Mouse (Mus musculus) midbrain, embryonic 13.5 days (tissue): ENCODE results near the gene Enam. TPM values are rescaled to one million over a fixed set of nuclear protein-coding genes. Genes with fewer than 3 reads are reported as not detected.

ENCODE experiments used
- ATAC-seq: fragments of 200-750 bp; cut with Nextera tagmentation; 2 replicates; pipeline ENCODE4 v1.8.0; 2017; ENCODE audit warnings: mild to moderate bottlenecking, moderate TSS enrichment, moderate library complexity
- H3K27ac ChIP-seq: fragments of 300-500 bp; sonication (generic); 2 replicates; pipeline ENCODE4 v1.5.1; 2015; ENCODE audit warnings: inconsistent platforms, mild to moderate bottlenecking, moderate library complexity
- H3K27me3 ChIP-seq: fragments of 300-500 bp; sonication (generic); 2 replicates; pipeline ENCODE4 v1.6.1; 2015; ENCODE audit warnings: mild to moderate bottlenecking, inconsistent platforms
- H3K36me3 ChIP-seq: fragments of 300-500 bp; sonication (generic); 2 replicates; pipeline ENCODE4 v1.6.1; 2015; ENCODE audit warnings: mild to moderate bottlenecking, inconsistent platforms
- H3K4me1 ChIP-seq: fragments of 300-500 bp; sonication (generic); replicated peaks from 2 replicates; pipeline ENCODE4 v1.6.1; 2015; ENCODE audit warnings: inconsistent platforms
- H3K4me2 ChIP-seq: fragments of 300-500 bp; sonication (generic); replicated peaks from 2 replicates; pipeline ENCODE4 v1.6.1; 2015; ENCODE audit warnings: moderate library complexity, mild to moderate bottlenecking, inconsistent platforms
- H3K4me3 ChIP-seq: fragments of 300-500 bp; sonication (generic); replicated peaks from 2 replicates; pipeline ENCODE4 v1.5.1; 2015; ENCODE audit warnings: mild to moderate bottlenecking, inconsistent platforms
- H3K9ac ChIP-seq: fragments of 300-500 bp; sonication (generic); replicated peaks from 2 replicates; pipeline ENCODE4 v1.6.1; 2015; ENCODE audit warnings: mild to moderate bottlenecking, inconsistent platforms
- H3K9me3 ChIP-seq: fragments of 300-500 bp; sonication (generic); 2 replicates; pipeline ENCODE4 v1.6.1; 2016; ENCODE audit warnings: mild to moderate bottlenecking, inconsistent platforms
- WGBS: fragments of 180-500 bp; shearing (Covaris S2); methylation state at CpG from one replicate; pipeline ENCODE4 v1.1.7; 2015; 5-methylcytosine and 5-hydroxymethylcytosine counted together
- polyA plus RNA-seq: library from polyadenylated mRNA; unstranded; fragments of >200 nt; fragmentation: Nextera tagmentation; extraction: Ambion mirVana; gene quantifications from 2 replicates; pipeline ENCODE4 v1.2.1, GENCODE M21; 2015

Enam gene
- not detected in 2 replicates for polyA plus RNA-seq

DNA sequence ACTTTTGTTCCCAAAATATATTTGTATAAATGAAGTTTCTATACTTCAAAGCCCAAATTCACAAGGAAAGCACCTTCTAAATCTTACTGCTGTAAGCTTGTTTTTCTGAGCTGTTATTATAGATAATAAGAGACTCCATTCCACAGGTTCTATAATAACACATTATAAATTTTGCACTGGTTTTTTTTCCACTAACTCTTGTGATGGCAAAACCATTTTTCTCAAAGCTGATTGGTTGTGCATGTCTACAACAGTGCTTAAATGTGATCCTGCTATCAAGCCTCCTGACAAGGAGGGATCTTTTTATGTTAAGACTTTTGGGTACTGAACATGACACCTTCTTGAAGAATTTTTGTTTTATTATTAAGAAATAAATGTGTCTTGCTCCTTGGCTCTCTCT lies at the start of gene Enam:
Gene Enam, plus strand, starts transcription at position 301 of the 400 bp plus-strand sequence.
- Histone ChIP-seq H3K9me3 (no peaks in the 10 kb centered on the region), H3K9ac (no peak within 1 kb of the TSS), H3K27me3 (no peaks in the 10 kb centered on the region), H3K27ac (no peak within 1 kb of the TSS), H3K4me1 (no peaks in the 10 kb centered on the region), H3K36me3 (no peaks in the 10 kb centered on the region), H3K4me3 (no peak within 1 kb of the TSS), H3K4me2 (no peak within 1 kb of the TSS)
- ATAC-seq = no peak

DNA sequence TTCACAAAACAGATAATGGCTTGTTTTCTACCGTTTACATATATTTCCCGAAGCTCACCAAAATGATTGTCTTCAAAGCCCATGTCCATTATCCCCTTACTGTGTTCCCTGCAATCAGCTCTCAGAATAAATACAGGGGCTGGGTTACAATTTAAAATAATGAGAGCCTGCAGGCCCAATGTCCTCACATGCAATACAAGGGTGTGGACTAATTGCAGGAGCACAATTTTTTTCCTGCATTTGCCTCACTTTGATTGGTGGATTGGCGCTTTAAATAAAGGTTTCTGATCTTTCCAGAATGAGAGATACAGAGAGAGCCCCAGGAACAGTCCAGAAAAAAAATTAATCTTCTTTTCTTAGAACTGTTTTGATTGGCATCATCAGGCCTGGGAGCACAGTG lies 32.1 kb upstream of the Enam start, which contains the start of gene Ambn:
Gene Ambn, plus strand, starts transcription at position 301 of the 400 bp plus-strand sequence.
- no peaks in the 10 kb centered on the region for H3K4me1 ChIP-seq
- H3K4me2 ChIP-seq = no peak within 1 kb of the TSS
- no peak within 1 kb of the TSS for H3K9ac ChIP-seq
- no peak for ATAC-seq
- no peaks in the 10 kb centered on the region for H3K36me3 ChIP-seq
- WGBS = 89% methylated on average over 3 of the region's 3 CpGs
- no peaks in the 10 kb centered on the region for H3K9me3 ChIP-seq
- H3K27ac ChIP-seq = no peak within 1 kb of the TSS
- no peak within 1 kb of the TSS for H3K4me3 ChIP-seq
- H3K27me3 ChIP-seq = no peaks in the 10 kb centered on the region

DNA sequence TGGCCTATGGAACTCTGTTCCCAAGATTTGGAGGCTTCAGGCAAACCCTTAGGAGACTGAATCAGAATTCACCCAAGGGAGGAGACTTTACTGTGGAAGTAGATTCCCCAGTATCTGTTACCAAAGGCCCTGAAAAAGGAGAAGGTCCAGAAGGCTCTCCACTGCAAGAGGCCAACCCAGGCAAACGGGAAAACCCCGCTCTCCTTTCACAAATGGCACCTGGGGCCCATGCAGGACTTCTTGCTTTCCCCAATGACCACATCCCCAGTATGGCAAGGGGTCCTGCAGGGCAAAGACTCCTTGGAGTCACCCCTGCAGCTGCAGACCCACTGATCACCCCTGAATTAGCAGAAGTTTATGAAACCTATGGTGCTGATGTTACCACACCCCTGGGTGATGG lies 20.3 kb upstream of the Enam start:
- Histone ChIP-seq H3K27ac (no peak overlapping the region), H3K4me3 (no peak overlapping the region), H3K9ac (no peak overlapping the region), H3K4me2 (no peak overlapping the region), H3K27me3 (no peaks in the 10 kb centered on the region), H3K4me1 (no peaks in the 10 kb centered on the region), H3K36me3 (no peaks in the 10 kb centered on the region), H3K9me3 (no peaks in the 10 kb centered on the region)
- ATAC-seq = no peak
- 96% methylated on average over 2 of the region's 2 CpGs for whole genome bisulfite sequencing

DNA sequence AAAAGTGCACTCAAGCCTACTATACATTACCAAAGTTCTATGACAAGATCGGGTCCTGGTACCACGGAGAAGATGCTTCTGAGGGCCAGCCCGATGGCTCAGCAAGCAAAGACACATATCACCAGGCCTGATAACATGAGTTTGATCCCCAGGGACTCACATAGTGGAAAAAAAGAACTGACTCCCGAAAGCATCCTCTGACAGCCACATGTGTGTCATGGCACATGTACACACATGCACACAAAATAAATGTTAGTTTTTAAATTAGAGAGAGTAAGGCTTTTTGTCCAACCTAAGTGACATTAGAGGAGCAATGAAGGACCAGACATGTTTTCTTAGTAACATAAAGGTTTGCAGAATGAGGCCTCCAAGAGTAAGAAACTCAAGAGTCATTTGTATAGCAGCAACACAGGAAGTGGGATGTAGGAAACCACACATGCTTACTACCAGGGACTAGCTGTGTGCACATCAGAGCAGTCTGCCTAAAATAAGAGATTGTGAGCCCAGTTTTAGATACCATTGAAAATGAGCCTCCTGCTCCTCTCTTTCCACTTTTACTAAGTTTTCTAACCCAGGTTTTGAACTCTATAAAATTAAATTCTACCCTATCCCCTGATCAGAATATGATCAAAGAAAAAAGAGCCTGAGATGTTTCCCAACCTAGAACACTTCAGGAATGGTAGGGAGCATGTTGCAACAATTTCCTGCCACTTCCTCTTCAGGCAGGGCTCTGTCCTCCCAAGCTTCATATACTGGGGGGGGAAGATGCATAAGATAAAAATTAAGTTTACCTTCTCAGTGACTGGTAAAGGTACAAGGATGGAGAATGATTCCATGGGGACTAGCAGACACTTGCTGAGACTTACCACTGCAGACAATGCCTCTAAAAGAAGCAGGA lies 18.7 kb upstream of the Enam start:
- no peak for ATAC-seq
- Histone ChIP-seq H3K27me3 (no peaks in the 10 kb centered on the region), H3K9me3 (no peaks in the 10 kb centered on the region), H3K9ac (no peak overlapping the region), H3K4me3 (no peak overlapping the region), H3K27ac (no peak overlapping the region), H3K36me3 (no peaks in the 10 kb centered on the region), H3K4me1 (no peaks in the 10 kb centered on the region), H3K4me2 (no peak overlapping the region)
- 91% methylated on average over 4 of the region's 4 CpGs for WGBS

DNA sequence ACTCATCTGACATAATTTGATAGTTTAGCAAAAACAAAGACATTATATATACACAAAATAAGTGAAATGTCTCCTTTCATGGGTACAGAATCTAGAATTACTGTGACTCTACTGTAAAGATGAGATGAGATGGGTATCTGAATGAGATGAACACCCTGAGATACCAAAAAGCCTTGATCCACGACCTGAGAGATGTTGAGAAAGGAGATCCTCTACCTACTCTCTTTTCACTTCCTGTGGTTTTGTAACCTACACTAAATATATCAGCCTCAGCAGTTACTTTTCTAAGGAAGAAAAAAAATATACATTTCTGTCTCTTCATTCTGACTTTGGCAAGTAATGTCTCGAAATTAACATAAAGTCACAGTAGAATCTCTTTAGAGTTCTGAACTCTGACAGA lies 1.2 kb downstream of the Enam start:
- Histone ChIP-seq H3K27ac (no peak overlapping the region), H3K36me3 (no peaks in the 10 kb centered on the region), H3K4me3 (no peak overlapping the region), H3K9ac (no peak overlapping the region), H3K9me3 (no peaks in the 10 kb centered on the region), H3K4me2 (no peak overlapping the region), H3K4me1 (no peaks in the 10 kb centered on the region), H3K27me3 (no peaks in the 10 kb centered on the region)
- 81% methylated on average over 2 of the region's 2 CpGs for WGBS
- ATAC-seq = no peak

DNA sequence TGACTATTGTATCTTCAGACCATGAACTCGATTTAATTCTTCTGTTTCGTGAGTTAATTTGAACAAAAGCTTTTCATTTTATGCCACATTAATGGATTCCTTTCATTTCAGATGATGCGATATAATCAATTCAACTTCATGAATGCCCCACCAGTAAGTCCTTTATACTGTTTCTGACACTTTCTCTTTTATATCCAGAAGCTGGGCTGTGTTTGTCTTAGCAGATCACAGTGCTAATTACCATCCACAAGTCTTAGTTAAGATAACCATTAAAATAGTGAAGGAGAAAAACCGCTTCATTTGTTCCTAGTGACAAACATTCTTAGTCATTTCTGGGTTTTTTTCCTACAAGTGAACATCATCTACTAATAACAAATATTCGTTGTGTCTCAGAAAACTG lies 3.3 kb downstream of the Enam start:
- H3K4me1 ChIP-seq = no peaks in the 10 kb centered on the region
- H3K27me3 ChIP-seq = no peaks in the 10 kb centered on the region
- 47% methylated on average over 5 of the region's 5 CpGs for WGBS
- no peak overlapping the region for H3K4me3 ChIP-seq
- no peak for ATAC-seq
- no peak overlapping the region for H3K9ac ChIP-seq
- H3K36me3 ChIP-seq = no peaks in the 10 kb centered on the region
- no peak overlapping the region for H3K27ac ChIP-seq
- H3K9me3 ChIP-seq = no peaks in the 10 kb centered on the region
- no peak overlapping the region for H3K4me2 ChIP-seq

DNA sequence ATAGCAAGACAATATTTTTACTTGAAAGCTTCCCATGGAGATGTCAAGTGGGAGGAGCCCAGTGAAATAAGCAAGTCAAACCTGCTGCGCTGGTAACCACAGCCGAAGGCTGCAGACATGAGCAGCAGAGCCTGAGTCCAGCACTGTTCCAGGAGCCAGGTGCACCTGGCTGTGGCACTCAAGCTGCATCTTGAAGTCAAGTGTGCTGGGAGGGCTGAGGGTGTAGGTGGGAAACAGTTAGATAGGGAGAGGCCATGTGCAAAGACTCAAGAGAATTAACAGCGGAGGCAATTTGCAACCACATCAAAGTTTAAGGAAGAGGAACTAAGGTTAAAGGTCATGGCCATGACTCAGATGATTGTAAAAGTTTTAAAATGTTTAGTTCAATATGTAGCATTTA lies 12.0 kb downstream of the Enam start:
- H3K9ac ChIP-seq = no peak overlapping the region

DNA sequence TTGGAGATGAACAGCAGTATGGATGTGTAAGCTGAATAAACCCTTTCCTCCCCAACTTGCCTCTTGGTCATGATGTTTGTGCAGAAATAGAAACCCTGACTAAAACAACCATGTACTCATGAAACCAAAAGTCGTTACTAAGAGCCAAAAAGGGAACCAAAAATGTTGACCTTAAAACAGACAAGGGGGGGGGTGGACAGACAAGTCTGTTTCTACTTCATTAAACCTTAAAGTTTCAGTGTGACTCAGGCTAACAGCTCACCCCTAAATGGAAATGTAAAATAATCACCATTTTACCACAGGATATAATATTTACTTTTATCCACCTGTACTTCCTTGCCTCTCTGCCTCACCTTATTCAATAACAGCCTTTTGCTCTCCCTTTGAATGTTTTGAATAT lies 20.8 kb downstream of the Enam start:
- H3K4me1 ChIP-seq = no peaks in the 10 kb centered on the region
- no peak overlapping the region for H3K4me2 ChIP-seq
- H3K27me3 ChIP-seq = no peaks in the 10 kb centered on the region
- no peak for ATAC-seq
- H3K9me3 ChIP-seq = no peaks in the 10 kb centered on the region
- no peaks in the 10 kb centered on the region for H3K36me3 ChIP-seq
- no peak overlapping the region for H3K9ac ChIP-seq
- WGBS = 57% methylated on average over 1 of the region's 1 CpGs
- H3K4me3 ChIP-seq = no peak overlapping the region
- no peak overlapping the region for H3K27ac ChIP-seq

More for the DNA sequence above, 12.0 kb downstream of the Enam start:
- WGBS = over 99% methylated on average over 3 of the region's 3 CpGs
- Histone ChIP-seq H3K9me3 (no peaks in the 10 kb centered on the region), H3K27me3 (no peaks in the 10 kb centered on the region), H3K4me1 (no peaks in the 10 kb centered on the region), H3K4me2 (no peak overlapping the region), H3K4me3 (no peak overlapping the region), H3K36me3 (no peaks in the 10 kb centered on the region), H3K27ac (no peak overlapping the region)
- no peak for ATAC-seq

DNA sequence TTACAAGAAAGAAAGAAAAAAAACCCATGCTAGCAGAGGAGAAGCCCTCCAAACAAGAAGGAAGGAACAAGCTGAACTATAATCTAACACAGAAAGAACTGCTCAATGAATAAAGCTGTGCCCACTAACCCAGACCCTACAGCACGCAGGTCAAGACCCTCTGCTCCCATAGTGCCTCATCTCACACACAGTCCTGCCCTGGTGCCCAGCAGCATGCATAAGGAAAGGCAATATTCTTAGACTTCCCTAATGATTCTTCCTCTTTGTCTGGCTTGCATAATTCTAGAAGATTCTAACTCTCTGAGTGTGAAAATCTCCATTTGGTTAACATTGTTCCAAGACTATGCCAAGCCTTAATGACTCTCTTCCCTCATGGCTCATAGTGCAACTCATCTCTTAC lies 21.2 kb downstream of the Enam start:
- 77% methylated on average over 1 of the region's 1 CpGs for whole genome bisulfite sequencing
- no peaks in the 10 kb centered on the region for H3K9me3 ChIP-seq
- H3K4me3 ChIP-seq = no peak overlapping the region
- H3K36me3 ChIP-seq = no peaks in the 10 kb centered on the region
- no peaks in the 10 kb centered on the region for H3K4me1 ChIP-seq
- H3K27me3 ChIP-seq = no peaks in the 10 kb centered on the region
- no peak overlapping the region for H3K9ac ChIP-seq
- no peak for ATAC-seq
- H3K4me2 ChIP-seq = no peak overlapping the region
- H3K27ac ChIP-seq = no peak overlapping the region

DNA sequence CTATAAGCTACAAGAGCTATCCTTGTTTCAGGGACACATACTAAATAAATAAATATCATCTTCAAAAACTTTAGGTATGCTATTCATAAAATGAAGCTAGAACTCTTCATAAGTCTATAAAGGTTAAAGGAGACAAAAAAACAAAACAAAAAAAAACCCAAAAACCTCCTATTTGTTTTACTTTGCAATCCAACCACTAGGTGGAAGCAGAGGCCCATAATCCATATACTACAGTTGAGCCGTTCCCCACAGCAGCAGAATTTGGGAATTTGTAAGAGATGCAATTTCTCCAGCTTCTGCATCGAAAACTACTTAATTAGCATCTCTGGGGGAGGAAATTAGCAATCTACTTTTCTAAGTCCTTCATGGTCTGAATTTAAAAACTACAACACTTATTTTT lies 31.5 kb downstream of the Enam start:
- no peak overlapping the region for H3K9ac ChIP-seq
- 6% methylated on average over 2 of the region's 2 CpGs for WGBS
- no peak overlapping the region for H3K4me3 ChIP-seq

DNA sequence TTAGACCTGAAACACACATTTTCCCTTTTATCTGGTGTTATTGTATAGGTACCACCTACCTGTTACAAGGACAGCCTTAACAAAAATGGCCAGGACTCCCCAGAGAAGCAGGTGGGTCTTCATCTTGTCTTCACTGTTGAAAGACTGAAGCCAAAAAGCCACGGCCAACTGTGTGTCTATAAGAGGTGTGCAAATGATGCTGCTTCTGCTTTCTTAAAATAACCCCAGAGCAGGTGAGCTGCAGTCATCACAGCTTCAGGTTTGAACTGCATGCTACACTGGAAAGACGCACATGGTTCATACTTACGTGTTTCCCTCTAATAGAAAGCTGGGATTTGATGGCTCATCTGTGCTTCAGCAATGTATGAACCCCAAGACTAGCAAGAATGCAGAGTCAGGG lies 39.9 kb downstream of the Enam start, which contains the start of gene Jchain:
Gene Jchain, minus strand, starts transcription at position 235 of the 400 bp plus-strand sequence.
- no peaks in the 10 kb centered on the region for H3K36me3 ChIP-seq
- no peaks in the 10 kb centered on the region for H3K27me3 ChIP-seq
- no peak for ATAC-seq
- no peak within 1 kb of the TSS for H3K9ac ChIP-seq
- no peaks in the 10 kb centered on the region for H3K4me1 ChIP-seq
- H3K4me2 ChIP-seq = no peak within 1 kb of the TSS
- no peak within 1 kb of the TSS for H3K27ac ChIP-seq
- H3K9me3 ChIP-seq = no peaks in the 10 kb centered on the region
- WGBS = 91% methylated on average over 3 of the region's 3 CpGs
- no peak within 1 kb of the TSS for H3K4me3 ChIP-seq

More for the DNA sequence above, 31.5 kb downstream of the Enam start:
- Histone ChIP-seq H3K4me1 (no peaks in the 10 kb centered on the region), H3K36me3 (no peaks in the 10 kb centered on the region), H3K4me2 (no peak overlapping the region), H3K27ac (no peak overlapping the region), H3K9me3 (no peaks in the 10 kb centered on the region), H3K27me3 (no peaks in the 10 kb centered on the region)
- 0 out of 2 replicates have a peak, but pooled peaks have one; percentile 37 for ATAC-seq

DNA sequence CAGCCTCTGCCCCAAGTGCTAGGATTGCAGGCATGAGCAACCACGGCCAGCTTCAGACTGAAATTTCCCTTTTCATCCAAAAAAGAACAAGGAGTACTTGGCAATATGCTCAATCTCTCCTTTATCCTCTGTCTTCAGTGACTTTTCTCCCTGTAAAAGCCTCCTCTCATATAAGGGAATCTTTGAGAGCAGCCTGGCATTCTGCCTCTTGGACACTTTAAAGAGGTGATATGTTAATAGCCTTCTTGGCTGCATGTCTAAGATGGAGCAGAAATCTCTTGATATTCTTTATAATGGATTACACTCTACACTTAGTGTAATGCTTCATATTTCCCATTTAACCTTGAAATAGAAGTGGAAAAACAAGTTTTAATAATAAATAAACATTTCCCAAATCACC lies 43.1 kb downstream of the Enam start:
- Histone ChIP-seq H3K27ac (no peak overlapping the region), H3K27me3 (no peaks in the 10 kb centered on the region), H3K36me3 (no peaks in the 10 kb centered on the region), H3K4me3 (no peak overlapping the region), H3K9me3 (no peaks in the 10 kb centered on the region), H3K4me2 (no peak overlapping the region), H3K9ac (no peak overlapping the region), H3K4me1 (no peaks in the 10 kb centered on the region)
- WGBS = 66% methylated on average over 1 of the region's 1 CpGs
- no peak for ATAC-seq

DNA sequence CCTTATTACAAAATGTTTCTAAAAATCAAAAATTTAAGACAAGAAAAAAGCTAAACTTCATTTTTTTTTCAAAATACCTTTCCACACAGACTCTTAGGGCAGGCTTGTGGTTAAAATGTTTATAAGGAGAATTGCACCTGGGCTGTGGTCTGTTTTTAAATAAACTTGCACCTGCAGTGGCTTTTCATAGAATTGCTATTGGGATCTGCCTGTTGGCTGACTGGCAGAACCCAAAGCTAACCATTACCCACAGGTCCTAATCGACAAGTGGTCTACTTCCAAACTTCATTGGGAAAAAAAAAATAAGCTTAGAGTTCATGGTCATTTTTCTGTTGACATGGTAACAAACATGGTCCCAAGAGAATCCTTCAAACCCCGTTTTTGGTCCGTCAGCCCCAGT lies 46.9 kb downstream of the Enam start:
- Histone ChIP-seq H3K4me3 (no peak overlapping the region), H3K9me3 (no peaks in the 10 kb centered on the region), H3K36me3 (no peaks in the 10 kb centered on the region), H3K4me2 (no peak overlapping the region), H3K27me3 (no peaks in the 10 kb centered on the region), H3K4me1 (no peaks in the 10 kb centered on the region), H3K27ac (no peak overlapping the region), H3K9ac (no peak overlapping the region)
- ATAC-seq = no peak
- WGBS = 72% methylated on average over 3 of the region's 3 CpGs
